Mouse (Mus musculus) urinary bladder, postnatal 10 days (tissue): Measurements from ENCODE around the gene Lrtm1.

Source experiments
- DNase-seq: peaks from one replicate; pipeline ENCODE4 v3.0.0; 2022; ENCODE audit warnings: low spot score

Lrtm1 gene

GRCm38 (mm10) chr14:29031858-29032395 is 13.9 kb downstream of the Lrtm1 start:
- no peak for DNase-seq

GRCm38 (mm10) chr14:29038246-29038645 is 20.2 kb downstream of the Lrtm1 start:
- DNase-seq = no peak

- no peak for DNase-seq
Observed at GRCm38 (mm10) chr14:29040606-29041364, 22.8 kb downstream of the Lrtm1 start.

- no peak for DNase-seq
Observed at GRCm38 (mm10) chr14:29041498-29041897, 23.5 kb downstream of the Lrtm1 start.

GRCm38 (mm10) chr14:29042355-29042754 is 24.3 kb downstream of the Lrtm1 start:
- DNase-seq = no peak

- no peak for DNase-seq
Observed at GRCm38 (mm10) chr14:29051951-29052835, 34.2 kb downstream of the Lrtm1 start.

- no peak for DNase-seq
Observed at GRCm38 (mm10) chr14:29060679-29061078, 42.7 kb downstream of the Lrtm1 start.

- no peak for DNase-seq
Observed at GRCm38 (mm10) chr14:29061491-29061890, 43.5 kb downstream of the Lrtm1 start.

- no peak for DNase-seq
Observed at GRCm38 (mm10) chr14:29062676-29063075, 44.7 kb downstream of the Lrtm1 start.

- no peak for DNase-seq
Observed at GRCm38 (mm10) chr14:29073747-29074146, 55.7 kb downstream of the Lrtm1 start.

GRCm38 (mm10) chr14:29077418-29077817 is 59.4 kb downstream of the Lrtm1 start:
- no peak for DNase-seq

- DNase-seq = no peak
Observed at GRCm38 (mm10) chr14:29080228-29080627, 62.2 kb downstream of the Lrtm1 start.

- DNase-seq = no peak
Observed at GRCm38 (mm10) chr14:29080630-29081029, 62.6 kb downstream of the Lrtm1 start.

GRCm38 (mm10) chr14:29082171-29082570 is 64.2 kb downstream of the Lrtm1 start:
- DNase-seq = no peak
